Mouse (Mus musculus): ENCODE data around the gene Prdm12. TPM values are rescaled to one million over a fixed set of nuclear protein-coding genes. Genes with fewer than 3 reads are reported as not detected.

Gene Prdm12
- polyA plus RNA-seq, 1 experiment, result not detected

DNA sequence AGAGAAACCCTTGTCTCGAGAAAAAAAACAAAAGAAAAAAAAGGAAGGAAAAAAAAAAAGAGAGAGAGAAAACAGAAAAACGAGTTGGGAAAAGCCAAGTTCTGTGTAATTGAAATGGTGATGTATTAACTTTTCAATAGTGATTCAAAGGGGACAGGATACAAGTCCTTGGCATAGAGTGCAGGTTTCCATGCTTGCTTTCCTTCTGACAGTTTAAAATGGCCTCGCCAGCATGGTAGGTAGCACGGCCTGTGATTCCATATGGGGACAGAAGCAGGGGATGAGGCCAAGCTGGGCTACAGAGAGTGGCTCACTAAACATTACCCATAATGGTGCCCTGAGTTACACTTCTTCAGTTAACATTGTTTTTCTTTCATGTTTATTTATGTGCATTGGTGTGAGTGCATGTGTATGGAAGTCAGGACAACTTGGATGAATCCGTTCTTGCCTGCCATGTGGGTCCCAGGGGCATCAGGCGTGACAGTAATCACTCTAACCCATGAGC, 41.9 kb downstream of the Prdm12 start:
- peaks cover 16% of the 10 kb centered on the region for H3K36me3 ChIP-seq (ENCODE audit: control insufficient read depth, insufficient read depth)
- no peak for TF ChIP-seq MYOG (IDR thresholded peaks at IDR 0.05; ENCODE audit: control insufficient read depth in 1 of 3, insufficient read depth in 1 of 3, insufficient read length in 2 of 3, low read depth in 2 of 3)
- TF ChIP-seq POLR2A (IDR thresholded peaks at IDR 0.05; ENCODE audit: insufficient read length, low read depth), result no peak
- TF ChIP-seq MAX (IDR thresholded peaks at IDR 0.05; ENCODE audit: low read depth), result no peak
- no peaks in the 10 kb centered on the region for H3K27me3 ChIP-seq (ENCODE audit: control insufficient read depth, insufficient read depth, insufficient read length)

DNA sequence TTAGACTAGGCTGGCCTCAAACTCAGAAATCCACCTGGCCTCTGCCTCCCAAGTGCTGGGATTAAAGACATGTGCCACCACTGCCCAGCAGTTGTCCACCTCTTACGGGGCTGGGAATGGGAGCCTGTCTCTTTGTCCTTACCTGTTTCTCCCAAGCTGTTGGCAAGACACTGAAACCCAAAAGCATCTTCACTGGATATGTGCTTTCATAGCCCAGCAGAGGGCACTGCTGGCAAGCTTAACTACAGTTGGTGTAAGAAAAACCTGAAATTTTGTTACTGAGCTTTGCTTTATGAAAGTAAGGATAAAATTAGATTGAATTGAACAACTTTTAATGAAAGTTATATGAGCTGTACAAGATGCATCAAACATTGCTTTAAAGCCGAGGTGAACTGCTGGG, 43.8 kb downstream of the Prdm12 start:
- no peak for TF ChIP-seq POLR2AphosphoS2 (IDR thresholded peaks at IDR 0.05; ENCODE audit: insufficient read length, low read depth)
- no peak for TF ChIP-seq MYOG (IDR thresholded peaks at IDR 0.05; ENCODE audit: control insufficient read depth in 1 of 3, insufficient read depth in 1 of 3, insufficient read length in 2 of 3, low read depth in 2 of 3)
- TF ChIP-seq MAX (IDR thresholded peaks at IDR 0.05; ENCODE audit: low read depth), result no peak
- Histone ChIP-seq H3K27me3 (ENCODE audit: control insufficient read depth, insufficient read depth, insufficient read length) (no peaks in the 10 kb centered on the region), H3K4me3 (no peak overlapping the region), H3K36me3 (ENCODE audit: control insufficient read depth, insufficient read depth) (peaks cover 16% of the 10 kb centered on the region), H3K4me2 (ENCODE audit: low read depth) (no peak overlapping the region), H3ac (ENCODE audit: control insufficient read depth, insufficient read length) (no peak overlapping the region), H3K79me2 (ENCODE audit: control insufficient read depth, insufficient read depth) (no peaks in the 10 kb centered on the region)

More for the DNA sequence above, 41.9 kb downstream of the Prdm12 start:
- Histone ChIP-seq H3ac (ENCODE audit: control insufficient read depth, insufficient read length) (no peak overlapping the region), H3K79me2 (ENCODE audit: control insufficient read depth, insufficient read depth) (no peaks in the 10 kb centered on the region), H3K4me2 (ENCODE audit: low read depth) (no peak overlapping the region), H3K4me3 (no peak overlapping the region)

DNA sequence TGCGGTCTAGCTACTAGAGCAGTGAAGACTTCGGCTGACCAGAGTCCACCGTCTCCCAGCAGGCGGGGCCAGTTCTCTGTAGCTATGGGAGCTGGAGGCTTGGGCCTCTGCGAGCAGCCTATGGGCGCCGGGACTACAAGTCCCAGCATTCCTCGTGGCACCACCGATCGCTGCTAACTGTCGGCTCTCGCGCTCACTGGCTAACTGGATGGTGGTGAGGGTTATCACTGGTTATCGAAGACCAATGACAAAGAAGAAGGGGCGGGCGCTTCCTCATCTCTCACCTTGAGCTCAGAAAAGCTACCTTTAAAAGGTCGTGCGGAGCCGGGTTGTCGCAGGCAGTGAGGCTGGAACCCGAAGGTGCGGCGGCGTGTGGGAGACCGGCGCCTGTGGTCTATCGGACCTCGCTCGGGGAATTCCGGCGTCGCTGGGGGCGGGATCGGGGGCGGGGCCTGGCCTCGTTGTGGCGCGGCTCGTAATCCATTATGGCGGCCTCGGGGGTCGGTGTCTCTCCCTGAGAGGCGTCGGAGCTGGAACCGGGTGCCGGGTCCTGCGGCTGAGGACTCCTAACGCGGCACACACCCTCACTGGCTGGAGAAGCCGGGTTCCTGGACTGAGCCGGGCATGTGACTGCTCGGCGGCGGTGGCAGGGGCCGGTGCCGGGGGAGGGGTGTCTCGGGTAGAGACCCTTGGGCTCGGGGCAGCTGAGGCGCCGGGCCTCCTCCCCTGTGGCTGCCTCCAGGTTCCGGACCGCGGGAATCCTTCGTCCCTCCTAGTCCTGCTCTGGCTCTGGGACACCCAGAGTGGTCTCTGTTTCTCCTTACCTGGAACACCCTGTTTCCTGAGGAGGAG, 48.5 kb downstream of the Prdm12 start, which contains the start of gene Abl1:
Gene Abl1, plus strand, starts transcription at position 303 of the 852 bp plus-strand sequence.
- Histone ChIP-seq H3K4me3 (peak within 1 kb of the TSS; percentile 98), H3ac (ENCODE audit: control insufficient read depth, insufficient read length) (peak within 1 kb of the TSS; percentile 18), H3K27me3 (ENCODE audit: control insufficient read depth, insufficient read depth, insufficient read length) (no peaks in the 10 kb centered on the region), H3K36me3 (ENCODE audit: control insufficient read depth, insufficient read depth) (no peaks in the 10 kb centered on the region), H3K79me2 (ENCODE audit: control insufficient read depth, insufficient read depth) (peaks cover 36% of the 10 kb centered on the region), H3K4me2 (ENCODE audit: low read depth) (peak within 1 kb of the TSS; percentile 100)
- TF ChIP-seq MYOG (IDR thresholded peaks at IDR 0.05; ENCODE audit: control insufficient read depth in 1 of 3, insufficient read depth in 1 of 3, insufficient read length in 2 of 3, low read depth in 2 of 3) (no peak), SRF (IDR thresholded peaks at IDR 0.05; ENCODE audit: control insufficient read depth, insufficient read length, low read depth) (no peak), MYOD1 (IDR thresholded peaks at IDR 0.05; ENCODE audit: control insufficient read depth in 1 of 3, insufficient read length in 2 of 3, low read depth in 2 of 3) (peak in 1 of 3 experiments; percentile 15), REST (IDR thresholded peaks at IDR 0.05; ENCODE audit: insufficient read depth, insufficient read length) (no peak), POLR2AphosphoS2 (IDR thresholded peaks at IDR 0.05; ENCODE audit: insufficient read length, low read depth) (peak; percentile 72), POLR2A (IDR thresholded peaks at IDR 0.05; ENCODE audit: insufficient read length, low read depth) (peak; percentile 60)

DNA sequence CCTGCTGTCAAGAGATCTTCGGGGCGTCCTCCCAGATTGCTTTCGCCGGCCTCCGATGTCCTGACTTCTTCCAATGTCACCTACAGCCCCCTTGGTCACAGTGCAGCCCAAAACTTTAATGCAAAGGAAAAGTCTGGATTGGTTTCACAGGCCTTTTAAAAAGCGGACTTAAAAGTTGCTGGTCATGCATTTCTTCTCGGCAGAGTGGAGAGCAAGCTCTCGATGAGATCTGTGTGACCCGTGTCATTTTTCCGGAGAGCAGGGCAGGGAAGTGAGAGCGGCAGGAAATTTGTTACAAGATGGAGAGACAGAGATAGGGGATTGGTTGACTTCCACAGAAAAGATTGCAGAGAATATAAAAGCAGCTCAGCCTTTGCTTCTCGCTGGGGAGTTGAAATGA, 49.2 kb downstream of the Prdm12 start:
- Histone ChIP-seq H3K79me2 (ENCODE audit: control insufficient read depth, insufficient read depth) (peaks cover 39% of the 10 kb centered on the region), H3ac (ENCODE audit: control insufficient read depth, insufficient read length) (peak overlapping the region; percentile 18), H3K27me3 (ENCODE audit: control insufficient read depth, insufficient read depth, insufficient read length) (no peaks in the 10 kb centered on the region), H3K36me3 (ENCODE audit: control insufficient read depth, insufficient read depth) (no peaks in the 10 kb centered on the region), H3K4me3 (peak overlapping the region; percentile 98), H3K4me2 (ENCODE audit: low read depth) (peak overlapping the region; percentile 100)
- TF ChIP-seq MYOD1 (IDR thresholded peaks at IDR 0.05; ENCODE audit: control insufficient read depth in 1 of 3, insufficient read length in 2 of 3, low read depth in 2 of 3), result no peak
- no peak for TF ChIP-seq CEBPB (IDR thresholded peaks at IDR 0.05; ENCODE audit: insufficient read depth, poor library complexity, severe bottlenecking)
- no peak for TF ChIP-seq E2F4 (IDR thresholded peaks at IDR 0.05; ENCODE audit: insufficient read depth)
- no peak for TF ChIP-seq SRF (IDR thresholded peaks at IDR 0.05; ENCODE audit: control insufficient read depth, insufficient read length, low read depth)
- TF ChIP-seq MYOG (IDR thresholded peaks at IDR 0.05; ENCODE audit: control insufficient read depth in 1 of 3, insufficient read depth in 1 of 3, insufficient read length in 2 of 3, low read depth in 2 of 3), result no peak
- no peak for TF ChIP-seq MAX (IDR thresholded peaks at IDR 0.05; ENCODE audit: low read depth)
- no peak for TF ChIP-seq POLR2A (IDR thresholded peaks at IDR 0.05; ENCODE audit: insufficient read length, low read depth)
- no peak for TF ChIP-seq USF1 (IDR thresholded peaks at IDR 0.05; ENCODE audit: low read depth)
- no peak for TF ChIP-seq REST (IDR thresholded peaks at IDR 0.05; ENCODE audit: insufficient read depth, insufficient read length)
- no peak for TF ChIP-seq POLR2AphosphoS2 (IDR thresholded peaks at IDR 0.05; ENCODE audit: insufficient read length, low read depth)
- TF ChIP-seq TCF3 (IDR thresholded peaks at IDR 0.05; ENCODE audit: insufficient read length, low read depth), result no peak
- TF ChIP-seq TCF12 (IDR thresholded peaks at IDR 0.05; ENCODE audit: insufficient read depth, poor library complexity, severe bottlenecking), result no peak

DNA sequence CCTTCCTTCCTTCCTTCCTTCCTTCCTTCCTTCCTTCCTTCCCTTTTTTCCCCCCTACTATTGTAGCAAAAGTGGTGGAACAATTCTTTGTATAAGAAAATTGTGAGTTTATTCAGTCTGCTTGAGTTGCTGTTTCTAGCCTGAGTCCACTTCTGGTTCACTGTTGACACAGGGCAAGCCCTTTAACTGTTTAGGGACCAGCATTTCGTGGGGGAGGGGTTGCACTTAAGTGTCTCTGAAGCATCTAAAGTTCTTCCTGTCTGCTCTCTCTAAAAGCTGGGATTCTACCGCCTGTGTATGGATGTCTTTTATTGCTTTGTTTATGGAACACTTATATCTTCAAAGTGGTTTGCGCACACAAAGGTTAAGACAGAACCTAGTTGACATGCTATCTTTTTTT, 50.2 kb downstream of the Prdm12 start:
- peaks cover 39% of the 10 kb centered on the region for H3K79me2 ChIP-seq (ENCODE audit: control insufficient read depth, insufficient read depth)
- TF ChIP-seq USF1 (IDR thresholded peaks at IDR 0.05; ENCODE audit: low read depth) (no peak), POLR2AphosphoS2 (IDR thresholded peaks at IDR 0.05; ENCODE audit: insufficient read length, low read depth) (no peak), MYOD1 (IDR thresholded peaks at IDR 0.05; ENCODE audit: control insufficient read depth in 1 of 3, insufficient read length in 2 of 3, low read depth in 2 of 3) (no peak), MYOG (IDR thresholded peaks at IDR 0.05; ENCODE audit: control insufficient read depth in 1 of 3, insufficient read depth in 1 of 3, insufficient read length in 2 of 3, low read depth in 2 of 3) (no peak), MAX (IDR thresholded peaks at IDR 0.05; ENCODE audit: low read depth) (no peak), TCF3 (IDR thresholded peaks at IDR 0.05; ENCODE audit: insufficient read length, low read depth) (no peak), SRF (IDR thresholded peaks at IDR 0.05; ENCODE audit: control insufficient read depth, insufficient read length, low read depth) (no peak), TCF12 (IDR thresholded peaks at IDR 0.05; ENCODE audit: insufficient read depth, poor library complexity, severe bottlenecking) (no peak), POLR2A (IDR thresholded peaks at IDR 0.05; ENCODE audit: insufficient read length, low read depth) (no peak), REST (IDR thresholded peaks at IDR 0.05; ENCODE audit: insufficient read depth, insufficient read length) (no peak)
- no peaks in the 10 kb centered on the region for H3K36me3 ChIP-seq (ENCODE audit: control insufficient read depth, insufficient read depth)
- no peak overlapping the region for H3ac ChIP-seq (ENCODE audit: control insufficient read depth, insufficient read length)
- no peaks in the 10 kb centered on the region for H3K27me3 ChIP-seq (ENCODE audit: control insufficient read depth, insufficient read depth, insufficient read length)
- H3K4me3 ChIP-seq, result peak overlapping the region; percentile 98
- H3K4me2 ChIP-seq (ENCODE audit: low read depth), result peak overlapping the region; percentile 100
